Mouse (Mus musculus) midbrain, embryonic 12.5 days (tissue): ENCODE measurements around the gene Ifi27l2b. TPM values are rescaled to one million over a fixed set of nuclear protein-coding genes. Genes with fewer than 3 reads are reported as not detected.
"Not testable (repeated sequence)": the region's sequence is repeated elsewhere in the genome, so short reads cannot be mapped to it uniquely, and the experiment has no call there.

Experiments
- ATAC-seq: fragments of 200-750 bp; cut with Nextera tagmentation; 2 replicates; pipeline ENCODE4 v1.8.0; 2017; ENCODE audit warnings: low read depth, moderate TSS enrichment, moderate library complexity; ENCODE audit not compliant: low FRiP score
- H3K27ac ChIP-seq: fragments of 300-500 bp; sonication (generic); replicated peaks from 2 replicates; pipeline ENCODE4 v1.5.1; 2016; ENCODE audit warnings: mild to moderate bottlenecking
- H3K27me3 ChIP-seq: fragments of 300-500 bp; sonication (generic); 2 replicates; pipeline ENCODE4 v1.6.1; 2016; ENCODE audit warnings: mild to moderate bottlenecking
- H3K36me3 ChIP-seq: fragments of 300-500 bp; sonication (generic); 2 replicates; pipeline ENCODE4 v1.6.1; 2016
- H3K4me1 ChIP-seq: fragments of 300-500 bp; sonication (generic); 2 replicates; pipeline ENCODE4 v1.6.1; 2016
- H3K4me2 ChIP-seq: fragments of 300-500 bp; sonication (generic); replicated peaks from 2 replicates; pipeline ENCODE4 v1.6.1; 2016; ENCODE audit warnings: mild to moderate bottlenecking, moderate library complexity
- H3K4me3 ChIP-seq: fragments of 300-500 bp; sonication (generic); 2 replicates; pipeline ENCODE4 v1.5.1; 2016; ENCODE audit warnings: mild to moderate bottlenecking
- H3K9ac ChIP-seq: fragments of 300-500 bp; sonication (generic); replicated peaks from 2 replicates; pipeline ENCODE4 v1.6.1; 2016; ENCODE audit warnings: mild to moderate bottlenecking, moderate library complexity
- H3K9me3 ChIP-seq: fragments of 300-500 bp; sonication (generic); 2 replicates; pipeline ENCODE4 v1.6.1; 2016; ENCODE audit warnings: mild to moderate bottlenecking
- WGBS: fragments of 180-500 bp; shearing (Covaris S2); methylation state at CpG from one replicate; pipeline ENCODE4 v1.1.7; 2016; 5-methylcytosine and 5-hydroxymethylcytosine counted together
- polyA plus RNA-seq: library from polyadenylated mRNA; unstranded; fragments of >200 nt; fragmentation: Nextera tagmentation; extraction: Ambion mirVana; gene quantifications from 2 replicates; pipeline ENCODE4 v1.2.1, GENCODE M21; 2016

The Ifi27l2b gene
- not detected in 2 replicates for polyA plus RNA-seq

GRCm38 (mm10) chr12:103457140-103457539, at the start of gene Ifi27l2b:
Gene Ifi27l2b (minus strand): TSS chr12:103457223.
- Histone ChIP-seq H3K27me3 (no peaks in the 10 kb centered on the region; the same call in 1 of the 2 replicates), H3K9me3 (no peaks in the 10 kb centered on the region), H3K4me3 (no peak within 1 kb of the TSS), H3K4me2 (no peak within 1 kb of the TSS), H3K4me1 (no peaks in the 10 kb centered on the region), H3K27ac (no peak within 1 kb of the TSS), H3K9ac (no peak within 1 kb of the TSS), H3K36me3 (no peaks in the 10 kb centered on the region)
- 81% methylated on average over 3 of the region's 3 CpGs for WGBS
- ATAC-seq = no peak

DNA sequence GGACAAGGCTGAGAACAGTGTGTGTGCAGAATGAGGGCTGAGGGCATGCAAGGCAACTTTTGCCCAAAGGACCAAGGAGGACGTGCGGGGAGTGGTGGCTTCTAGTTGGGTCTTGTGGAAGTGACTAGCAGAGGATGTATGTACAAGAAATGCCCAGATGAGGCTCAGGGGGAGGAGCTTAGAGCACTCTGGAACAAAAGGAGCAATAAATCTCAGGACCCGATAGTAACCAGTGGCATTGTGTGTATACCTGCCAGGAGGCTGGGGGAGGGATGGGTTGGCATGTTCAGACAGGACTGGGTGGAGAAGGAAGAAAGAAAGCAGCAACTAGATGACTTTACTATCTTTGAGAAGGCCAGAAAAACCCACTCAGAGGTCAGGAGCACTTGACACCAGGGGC, 47.4 kb upstream of the Ifi27l2b start:
- no peak for ATAC-seq
- H3K27ac ChIP-seq = no peak overlapping the region
- WGBS = 93% methylated on average over 3 of the region's 3 CpGs
- no peaks in the 10 kb centered on the region for H3K4me1 ChIP-seq
- no peak overlapping the region for H3K9ac ChIP-seq
- H3K36me3 ChIP-seq = no peaks in the 10 kb centered on the region
- no peak overlapping the region for H3K4me2 ChIP-seq
- H3K27me3 ChIP-seq = no peaks in the 10 kb centered on the region
- no peak overlapping the region for H3K4me3 ChIP-seq
- H3K9me3 ChIP-seq = no peaks in the 10 kb centered on the region

DNA sequence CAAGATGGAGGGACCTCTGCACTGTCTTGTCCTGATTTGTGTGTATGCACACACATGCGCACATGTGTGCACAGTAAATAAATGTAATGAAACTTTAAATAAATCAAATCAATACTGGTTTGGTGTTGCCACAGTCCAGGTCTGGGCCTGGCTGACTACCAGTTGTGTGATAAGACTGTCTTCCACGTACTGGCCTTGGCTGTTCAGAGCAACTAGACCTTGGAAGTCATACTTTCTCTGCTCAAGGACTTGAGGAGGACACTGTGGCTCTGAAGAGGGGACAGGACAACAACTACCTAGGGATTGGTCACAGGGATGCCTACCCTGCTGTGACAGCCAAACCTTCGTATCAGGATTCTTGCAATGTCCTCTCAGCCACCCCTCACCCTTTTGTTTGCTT, 46.3 kb upstream of the Ifi27l2b start:
- Histone ChIP-seq H3K4me1 (no peaks in the 10 kb centered on the region), H3K27ac (no peak overlapping the region), H3K27me3 (no peaks in the 10 kb centered on the region), H3K4me3 (no peak overlapping the region), H3K9me3 (no peaks in the 10 kb centered on the region), H3K36me3 (no peaks in the 10 kb centered on the region), H3K4me2 (no peak overlapping the region), H3K9ac (no peak overlapping the region)
- no peak for ATAC-seq
- WGBS = 72% methylated on average over 3 of the region's 3 CpGs

DNA sequence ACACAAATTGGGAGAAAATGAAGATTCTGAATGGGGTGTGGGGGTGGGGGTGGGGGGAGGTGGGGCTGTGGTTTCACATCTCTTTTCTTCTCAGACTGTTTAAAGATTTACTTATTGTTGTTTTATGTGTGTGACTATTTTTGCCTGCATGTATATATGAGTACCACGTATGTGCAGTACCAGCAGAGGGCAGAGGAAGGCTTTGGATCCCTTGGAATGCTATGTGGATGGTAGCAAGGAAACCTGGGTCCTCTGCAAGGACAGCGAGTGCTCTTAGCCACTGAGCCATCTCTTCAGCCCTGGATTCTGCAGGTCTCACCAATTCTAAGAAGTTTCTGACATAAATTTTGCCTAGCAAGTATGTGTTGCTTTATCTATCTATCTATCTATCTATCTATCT, 42.2 kb upstream of the Ifi27l2b start:
- Histone ChIP-seq H3K9ac (no peak overlapping the region), H3K27ac (no peak overlapping the region), H3K4me2 (no peak overlapping the region), H3K36me3 (no peaks in the 10 kb centered on the region), H3K4me1 (no peaks in the 10 kb centered on the region), H3K4me3 (no peak overlapping the region), H3K27me3 (no peaks in the 10 kb centered on the region), H3K9me3 (no peaks in the 10 kb centered on the region)
- no peak for ATAC-seq
- 76% methylated on average over 2 of the region's 2 CpGs for WGBS

GRCm38 (mm10) chr12:103498768-103499167, 41.7 kb upstream of the Ifi27l2b start:
- no peak overlapping the region for H3K4me3 ChIP-seq
- no peak overlapping the region for H3K9ac ChIP-seq
- H3K27me3 ChIP-seq = no peaks in the 10 kb centered on the region
- no peak for ATAC-seq
- no peaks in the 10 kb centered on the region for H3K36me3 ChIP-seq
- 81% methylated on average over 5 of the region's 5 CpGs for WGBS
- no peaks in the 10 kb centered on the region for H3K4me1 ChIP-seq
- H3K4me2 ChIP-seq = no peak overlapping the region
- no peak overlapping the region for H3K27ac ChIP-seq
- no peaks in the 10 kb centered on the region for H3K9me3 ChIP-seq

DNA sequence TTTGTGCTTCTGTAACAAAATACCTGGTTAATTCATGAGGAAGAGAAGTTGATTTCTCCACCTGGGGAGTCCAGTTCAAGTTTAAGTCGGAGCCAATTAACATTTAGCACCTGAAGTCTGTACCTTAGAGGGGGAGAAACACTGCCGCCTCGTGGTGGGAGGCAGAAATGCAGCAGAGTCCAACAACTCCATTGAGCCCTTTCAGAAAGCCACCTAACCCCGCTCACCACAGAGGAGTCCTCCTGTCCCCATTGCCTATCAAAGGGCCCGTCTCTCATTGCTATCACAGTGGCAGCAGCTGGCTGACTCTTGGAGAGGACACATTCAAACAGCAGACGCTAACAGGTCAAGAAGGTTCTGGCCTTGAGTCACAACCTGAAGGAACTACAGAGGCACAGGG, 37.5 kb upstream of the Ifi27l2b start:
- Histone ChIP-seq H3K9ac (no peak overlapping the region), H3K27me3 (no peaks in the 10 kb centered on the region), H3K36me3 (no peaks in the 10 kb centered on the region), H3K4me3 (no peak overlapping the region), H3K27ac (no peak overlapping the region), H3K4me1 (no peaks in the 10 kb centered on the region), H3K9me3 (no peaks in the 10 kb centered on the region), H3K4me2 (no peak overlapping the region)
- no peak for ATAC-seq
- WGBS = 26% methylated on average over 6 of the region's 6 CpGs

DNA sequence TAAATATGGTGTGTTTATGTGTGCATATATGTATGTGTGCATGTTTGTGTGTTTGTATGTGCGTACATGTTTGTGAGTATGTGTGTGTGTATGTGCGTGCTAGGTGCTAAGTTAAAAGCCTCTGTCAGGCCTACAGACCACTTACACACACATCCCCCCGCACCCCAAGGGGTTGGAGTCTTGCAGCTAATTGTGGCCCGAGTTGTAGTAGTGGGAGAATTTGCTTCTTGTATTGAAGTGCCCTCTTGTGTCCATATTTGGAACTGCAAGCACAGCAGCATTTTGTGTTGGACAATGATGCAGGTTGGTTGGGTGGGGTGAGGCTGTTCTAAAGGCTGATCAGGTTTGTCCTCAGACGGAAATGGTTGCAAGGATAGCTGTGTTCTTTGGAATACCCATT, 35.7 kb upstream of the Ifi27l2b start:
- no peak overlapping the region for H3K27ac ChIP-seq
- 37% methylated on average over 5 of the region's 5 CpGs for WGBS
- H3K9ac ChIP-seq = no peak overlapping the region
- no peak overlapping the region for H3K4me3 ChIP-seq
- H3K9me3 ChIP-seq = no peaks in the 10 kb centered on the region
- H3K27me3 ChIP-seq = no peaks in the 10 kb centered on the region
- ATAC-seq = no peak
- H3K36me3 ChIP-seq = no peaks in the 10 kb centered on the region
- H3K4me2 ChIP-seq = no peak overlapping the region
- no peaks in the 10 kb centered on the region for H3K4me1 ChIP-seq

- whole genome bisulfite sequencing = 80% methylated on average over 3 of the region's 3 CpGs
- Histone ChIP-seq H3K27ac (no peak overlapping the region), H3K4me1 (no peaks in the 10 kb centered on the region), H3K9me3 (no peaks in the 10 kb centered on the region), H3K9ac (no peak overlapping the region), H3K4me2 (no peak overlapping the region), H3K4me3 (no peak overlapping the region), H3K36me3 (no peaks in the 10 kb centered on the region), H3K27me3 (no peaks in the 10 kb centered on the region)
- no peak for ATAC-seq
Observed at GRCm38 (mm10) chr12:103491091-103491730, 34.2 kb upstream of the Ifi27l2b start.

DNA sequence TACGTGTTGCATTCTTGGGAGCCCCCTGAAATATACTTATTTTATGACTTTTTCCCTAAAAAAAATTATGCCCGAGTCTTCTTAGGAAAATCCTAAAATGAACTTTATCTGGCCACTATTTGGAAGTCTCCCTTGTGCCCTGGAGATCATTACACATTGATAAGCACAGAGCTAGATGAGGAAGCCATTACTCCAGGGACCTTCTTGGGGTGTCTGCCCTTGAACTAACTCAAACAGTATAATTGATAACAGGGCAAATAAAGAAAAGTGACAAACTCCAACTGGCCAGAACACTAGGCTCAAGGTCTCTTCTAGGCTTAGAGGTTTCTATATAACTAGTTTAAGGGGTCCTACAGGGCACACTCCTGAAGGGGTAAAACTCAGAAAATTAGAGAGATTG, 30.7 kb upstream of the Ifi27l2b start:
- ATAC-seq = no peak
- Histone ChIP-seq H3K9ac (no peak overlapping the region), H3K9me3 (no peaks in the 10 kb centered on the region), H3K4me2 (no peak overlapping the region), H3K4me1 (no peaks in the 10 kb centered on the region), H3K27me3 (no peaks in the 10 kb centered on the region), H3K4me3 (no peak overlapping the region), H3K27ac (no peak overlapping the region), H3K36me3 (no peaks in the 10 kb centered on the region)
- WGBS = 76% methylated on average over 2 of the region's 2 CpGs

DNA sequence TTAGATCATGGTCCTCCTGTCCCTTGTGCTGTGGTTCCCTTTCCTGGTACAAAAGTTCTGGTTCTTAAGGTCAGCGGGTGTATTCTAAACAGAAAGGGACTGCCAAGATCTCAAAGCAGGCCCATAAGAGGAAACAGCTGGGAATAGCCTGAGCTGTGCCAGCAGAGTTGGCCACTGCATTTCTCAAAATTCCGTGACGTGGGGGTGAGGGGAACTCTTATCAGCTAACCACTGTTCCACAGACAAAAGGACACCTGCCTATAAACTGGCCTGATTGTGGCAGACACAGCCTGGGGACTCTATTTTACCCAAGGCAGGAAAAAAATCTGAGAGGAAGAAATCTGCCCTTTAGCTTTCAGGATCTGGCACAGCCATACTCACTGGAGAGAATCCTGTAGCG, 30.3 kb upstream of the Ifi27l2b start:
- Histone ChIP-seq H3K27ac (no peak overlapping the region), H3K36me3 (no peaks in the 10 kb centered on the region), H3K4me2 (no peak overlapping the region), H3K4me1 (no peaks in the 10 kb centered on the region), H3K27me3 (no peaks in the 10 kb centered on the region), H3K9me3 (no peaks in the 10 kb centered on the region), H3K9ac (no peak overlapping the region), H3K4me3 (no peak overlapping the region)
- ATAC-seq = no peak
- 80% methylated on average over 4 of the region's 4 CpGs for WGBS

DNA sequence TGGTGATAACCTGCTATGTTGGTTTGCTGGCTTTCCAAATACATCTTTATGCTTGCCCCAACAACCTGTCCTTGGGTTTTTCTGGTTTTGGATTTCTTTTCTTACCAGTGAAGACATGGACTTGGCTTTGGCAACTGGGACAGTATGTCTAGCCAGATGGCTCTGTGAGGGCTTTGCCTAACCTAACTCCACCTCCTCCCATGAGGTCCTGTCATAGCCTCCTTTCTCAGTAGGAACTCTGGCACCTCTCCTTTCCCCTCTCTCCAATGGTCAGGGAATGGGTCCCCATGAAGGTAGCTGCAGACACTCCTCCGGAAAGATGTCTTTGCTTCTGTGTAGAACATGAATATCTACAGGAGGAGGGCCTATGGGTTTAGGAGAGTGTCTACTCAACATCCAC, 29.7 kb upstream of the Ifi27l2b start:
- 81% methylated on average over 1 of the region's 1 CpGs for WGBS
- no peak for ATAC-seq
- no peaks in the 10 kb centered on the region for H3K27me3 ChIP-seq

DNA sequence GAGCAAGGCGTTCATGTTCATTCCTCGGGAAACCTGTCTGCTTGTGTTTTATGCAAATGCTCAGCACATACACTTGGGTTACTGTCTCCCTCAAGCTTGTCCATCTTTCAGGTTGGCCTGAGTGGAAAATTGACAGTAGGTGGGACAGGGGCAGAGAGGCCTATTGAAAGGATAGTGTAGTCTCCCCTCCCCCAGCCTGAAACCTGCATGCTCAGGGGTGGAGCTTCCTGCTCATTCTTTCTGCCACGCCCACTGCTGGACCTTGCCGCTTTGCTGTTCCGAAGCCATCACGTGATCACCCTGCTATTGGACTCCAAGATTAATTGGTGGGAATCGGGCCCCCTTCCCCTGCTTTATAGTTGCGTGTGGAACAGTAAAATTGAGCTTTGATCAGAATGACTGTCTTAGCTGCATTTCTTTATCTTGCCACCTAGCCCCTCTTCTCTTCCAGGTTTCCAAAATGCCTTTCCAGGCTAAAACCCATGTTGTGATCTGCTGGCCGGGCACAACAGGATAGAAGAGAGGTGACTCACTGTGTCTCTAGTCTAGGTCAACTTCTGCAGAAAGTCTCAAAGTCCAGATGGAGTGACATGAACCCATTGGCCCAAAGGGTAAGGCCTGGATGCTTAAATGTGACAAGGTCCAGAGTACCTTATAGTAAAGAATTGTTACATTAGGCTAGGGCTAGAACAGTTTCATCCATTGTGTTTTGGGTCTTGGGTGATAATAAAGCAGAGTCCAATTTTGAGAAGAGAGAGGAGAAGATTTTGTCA, 27.4 kb upstream of the Ifi27l2b start:
- 64% methylated on average over 9 of the region's 9 CpGs for WGBS
- not testable (repeated sequence) for H3K9ac ChIP-seq, H3K27ac ChIP-seq, H3K27me3 ChIP-seq, H3K4me3 ChIP-seq, H3K9me3 ChIP-seq, H3K4me2 ChIP-seq, H3K36me3 ChIP-seq, H3K4me1 ChIP-seq, ATAC-seq

More for the DNA sequence above, 29.7 kb upstream of the Ifi27l2b start:
- H3K4me1 ChIP-seq = no peaks in the 10 kb centered on the region
- no peaks in the 10 kb centered on the region for H3K36me3 ChIP-seq
- H3K9ac ChIP-seq = no peak overlapping the region
- no peak overlapping the region for H3K27ac ChIP-seq
- H3K4me3 ChIP-seq = no peak overlapping the region
- H3K9me3 ChIP-seq = no peaks in the 10 kb centered on the region
- no peak overlapping the region for H3K4me2 ChIP-seq
